Mouse (Mus musculus): ENCODE results near the gene Krtap2-4. TPM values are rescaled to one million over a fixed set of nuclear protein-coding genes. Genes with fewer than 3 reads are reported as not detected.
"Not testable (repeated sequence)": the region's sequence is repeated elsewhere in the genome, so short reads cannot be mapped to it uniquely, and the experiment has no call there.

The Krtap2-4 gene
- polyA plus RNA-seq, 1 experiment from 2014 or later = not detected

DNA sequence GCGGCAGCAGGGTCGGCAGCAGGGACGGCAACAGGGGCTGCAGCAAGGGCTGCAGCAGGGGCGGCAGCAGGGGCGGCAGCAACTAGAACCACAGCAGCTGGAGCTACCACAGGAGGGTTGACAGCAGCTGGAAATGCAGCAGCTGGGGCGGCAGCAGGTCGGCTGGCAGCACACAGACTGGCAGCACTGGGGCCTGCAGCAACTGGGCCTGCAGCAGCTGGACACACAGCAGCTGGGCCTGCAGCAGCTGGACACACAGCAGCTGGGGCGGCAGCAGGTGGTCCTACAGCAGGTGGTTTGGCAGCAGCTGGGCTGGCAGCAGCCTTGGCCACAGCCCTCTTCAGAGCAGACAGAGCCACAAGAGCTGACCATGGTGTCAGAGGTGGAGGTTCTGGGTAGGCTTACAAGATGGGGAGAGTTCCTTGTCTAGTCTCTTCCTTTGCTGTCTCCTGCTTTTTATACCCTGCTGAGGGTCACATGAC lies 20.0 kb upstream of the Krtap2-4 start, which contains the start of gene Krtap4-2:
TSS of gene Krtap4-2 (minus strand) at position 432 of the 482 bp plus-strand sequence.
- H3K27me3 ChIP-seq = peaks cover 7% of the 10 kb centered on the region; the same call in 1 of the 2 replicates
- no peak within 1 kb of the TSS for H3K4me2 ChIP-seq
- ATAC-seq (ENCODE audit: insufficient number of reproducible peaks, insufficient read depth, low FRiP score, low TSS enrichment, low read depth) = no peak
- H3K9ac ChIP-seq (replicated peaks) = no peak within 1 kb of the TSS
- H3K27ac ChIP-seq = no peak within 1 kb of the TSS
- H3K4me3 ChIP-seq (replicated peaks) = no peak within 1 kb of the TSS
- H3K9me3 ChIP-seq = no peaks in the 10 kb centered on the region
- H3K4me1 ChIP-seq (replicated peaks) = no peaks in the 10 kb centered on the region
- 39% methylated on average over 8 of the region's 8 CpGs for WGBS
- no peaks in the 10 kb centered on the region for H3K36me3 ChIP-seq

DNA sequence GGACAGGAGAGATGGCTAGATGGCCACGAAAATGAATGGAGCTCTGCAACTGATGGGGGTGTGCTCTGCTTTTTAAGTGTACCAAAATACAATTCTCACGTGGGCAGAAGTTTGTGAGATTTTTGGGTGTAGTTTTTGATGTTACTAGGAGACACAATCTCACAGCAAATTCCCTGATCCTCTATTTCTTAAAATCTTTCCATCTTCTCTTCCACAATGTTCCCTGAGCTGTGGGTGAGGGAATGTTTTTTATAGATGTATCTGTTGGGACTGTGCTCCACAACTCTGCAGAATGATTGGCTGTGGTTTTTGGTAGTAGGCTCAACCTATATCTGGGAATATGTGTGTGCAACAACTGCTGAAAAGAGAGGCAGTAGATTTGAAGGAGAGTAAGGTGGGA lies 18.6 kb upstream of the Krtap2-4 start:
- Histone ChIP-seq H3K27me3 (peaks cover 7% of the 10 kb centered on the region; the same call in 1 of the 2 replicates), H3K9me3 (no peaks in the 10 kb centered on the region), H3K4me1 (replicated peaks) (no peaks in the 10 kb centered on the region), H3K36me3 (no peaks in the 10 kb centered on the region), H3K4me3 (replicated peaks) (no peak overlapping the region), H3K4me2 (no peak overlapping the region), H3K27ac (no peak overlapping the region), H3K9ac (replicated peaks) (no peak overlapping the region)
- 63% methylated on average over 2 of the region's 2 CpGs for WGBS
- ATAC-seq (ENCODE audit: insufficient number of reproducible peaks, insufficient read depth, low FRiP score, low TSS enrichment, low read depth) = no peak

DNA sequence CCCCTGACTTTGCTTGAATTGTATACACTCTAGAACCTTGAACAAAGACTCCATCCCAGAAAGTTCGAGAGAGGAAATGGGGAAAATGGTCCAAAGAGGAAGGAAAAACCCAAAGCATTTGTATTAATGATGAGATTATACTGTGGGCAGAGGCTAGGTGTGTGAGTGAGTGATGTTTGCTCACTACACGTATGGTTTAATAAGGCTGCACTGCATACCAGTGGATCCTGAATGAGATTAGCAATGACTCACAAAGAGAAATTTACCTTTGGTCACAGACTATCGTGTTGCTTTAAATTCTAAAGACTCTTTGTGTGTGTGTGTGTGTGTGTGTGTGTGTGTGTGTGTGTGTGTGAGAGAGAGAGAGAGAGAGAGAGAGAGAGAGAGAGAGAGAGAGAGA lies 16.2 kb upstream of the Krtap2-4 start:
- Histone ChIP-seq H3K4me3 (replicated peaks) (no peak overlapping the region), H3K9ac (replicated peaks) (no peak overlapping the region), H3K27ac (no peak overlapping the region), H3K27me3 (0 out of 2 replicates have a peak, but pooled peaks cover 7% of the 10 kb centered on the region), H3K9me3 (no peaks in the 10 kb centered on the region), H3K36me3 (no peaks in the 10 kb centered on the region), H3K4me1 (replicated peaks) (no peaks in the 10 kb centered on the region), H3K4me2 (no peak overlapping the region)
- no peak for ATAC-seq (ENCODE audit: insufficient number of reproducible peaks, insufficient read depth, low FRiP score, low TSS enrichment, low read depth)
- 75% methylated on average over 3 of the region's 3 CpGs for WGBS

DNA sequence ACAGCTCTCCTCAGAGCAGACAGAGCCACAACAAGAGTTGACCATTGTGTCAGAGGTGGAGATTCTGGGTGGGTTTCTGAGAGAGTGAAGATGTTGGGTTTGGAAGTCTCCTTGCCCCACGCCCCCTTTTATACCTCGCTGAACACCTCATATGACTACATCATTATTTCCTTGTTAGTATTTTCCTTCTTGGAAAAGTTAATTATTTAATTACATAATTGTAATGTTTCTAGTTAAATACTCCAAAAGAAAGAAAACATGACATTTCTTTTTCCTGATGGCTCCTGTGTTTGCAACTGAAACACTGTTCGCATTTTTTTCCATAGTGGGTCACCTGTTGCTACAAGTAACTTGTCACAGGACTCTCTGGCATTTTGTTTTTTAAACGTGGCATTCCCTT lies 13.5 kb upstream of the Krtap2-4 start, which contains the start of gene Krtap4-1:
TSS of gene Krtap4-1 (minus strand) at position 101 of the 400 bp plus-strand sequence.
- WGBS = 82% methylated on average over 4 of the region's 4 CpGs
- no peaks in the 10 kb centered on the region for H3K4me1 ChIP-seq (replicated peaks)
- ATAC-seq (ENCODE audit: insufficient number of reproducible peaks, insufficient read depth, low FRiP score, low TSS enrichment, low read depth) = no peak
- H3K36me3 ChIP-seq = no peaks in the 10 kb centered on the region
- H3K4me2 ChIP-seq = no peak within 1 kb of the TSS
- no peak within 1 kb of the TSS for H3K27ac ChIP-seq
- no peak within 1 kb of the TSS for H3K4me3 ChIP-seq (replicated peaks)
- no peak within 1 kb of the TSS for H3K9ac ChIP-seq (replicated peaks)
- no peaks in the 10 kb centered on the region for H3K27me3 ChIP-seq
- H3K9me3 ChIP-seq = no peaks in the 10 kb centered on the region

DNA sequence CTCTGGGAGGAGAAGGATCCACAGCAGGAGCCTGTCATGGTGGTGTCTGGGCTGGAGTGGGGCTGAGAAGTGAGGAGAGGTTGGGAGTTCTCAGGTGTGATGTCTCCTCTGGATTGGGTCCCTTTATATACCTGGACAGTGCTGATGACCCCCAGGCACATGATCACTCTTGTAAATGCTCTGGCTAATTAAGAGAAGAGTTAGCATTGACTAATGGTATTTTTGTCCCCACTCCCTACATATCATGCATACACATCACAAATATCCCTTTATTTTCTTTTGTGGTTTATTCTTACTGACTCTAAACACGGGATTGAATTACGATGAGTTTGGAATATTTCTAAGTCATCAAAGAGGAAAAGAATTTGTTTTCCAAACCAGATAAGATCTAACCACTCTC lies 5.7 kb upstream of the Krtap2-4 start, which contains the start of gene Gm11562:
TSS of gene Gm11562 (minus strand) at position 101 of the 400 bp plus-strand sequence.
- no peak within 1 kb of the TSS for H3K4me2 ChIP-seq
- no peak within 1 kb of the TSS for H3K27ac ChIP-seq
- no peaks in the 10 kb centered on the region for H3K27me3 ChIP-seq
- no peak within 1 kb of the TSS for H3K9ac ChIP-seq (replicated peaks)
- H3K9me3 ChIP-seq = no peaks in the 10 kb centered on the region
- no peaks in the 10 kb centered on the region for H3K36me3 ChIP-seq
- WGBS = 87% methylated on average over 2 of the region's 2 CpGs
- no peaks in the 10 kb centered on the region for H3K4me1 ChIP-seq (replicated peaks)
- H3K4me3 ChIP-seq (replicated peaks) = no peak within 1 kb of the TSS
- ATAC-seq (ENCODE audit: insufficient number of reproducible peaks, insufficient read depth, low FRiP score, low TSS enrichment, low read depth) = no peak

DNA sequence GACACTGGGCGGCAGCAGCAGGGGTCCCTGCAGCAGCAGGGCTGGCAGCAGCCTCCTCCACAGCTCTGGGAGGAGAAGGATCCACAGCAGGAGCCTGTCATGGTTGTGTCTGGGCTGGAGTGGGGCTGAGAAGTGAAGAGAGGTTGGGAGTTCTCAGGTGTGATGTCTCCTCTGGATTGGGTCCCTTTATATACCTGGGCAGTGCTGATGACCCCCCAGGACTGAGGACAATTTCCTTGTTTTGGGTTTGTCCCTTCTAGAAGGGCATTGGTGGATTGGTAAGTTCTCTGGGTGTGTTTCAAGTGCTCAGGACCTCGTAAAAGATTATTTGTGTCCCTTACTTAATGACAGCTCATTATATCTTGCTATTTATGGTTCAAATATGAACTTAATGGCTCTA lies 4.6 kb downstream of the Krtap2-4 start, which contains the start of gene Gm11937:
TSS of gene Gm11937 (minus strand) at position 101 of the 400 bp plus-strand sequence.
- H3K4me2 ChIP-seq; ATAC-seq (ENCODE audit: insufficient number of reproducible peaks, insufficient read depth, low FRiP score, low TSS enrichment, low read depth); H3K9ac ChIP-seq (replicated peaks); H3K9me3 ChIP-seq; H3K27me3 ChIP-seq; H3K27ac ChIP-seq; H3K4me1 ChIP-seq (replicated peaks); H3K4me3 ChIP-seq (replicated peaks); H3K36me3 ChIP-seq: not testable (repeated sequence)
- 47% methylated on average over 1 of the region's 2 CpGs for WGBS

DNA sequence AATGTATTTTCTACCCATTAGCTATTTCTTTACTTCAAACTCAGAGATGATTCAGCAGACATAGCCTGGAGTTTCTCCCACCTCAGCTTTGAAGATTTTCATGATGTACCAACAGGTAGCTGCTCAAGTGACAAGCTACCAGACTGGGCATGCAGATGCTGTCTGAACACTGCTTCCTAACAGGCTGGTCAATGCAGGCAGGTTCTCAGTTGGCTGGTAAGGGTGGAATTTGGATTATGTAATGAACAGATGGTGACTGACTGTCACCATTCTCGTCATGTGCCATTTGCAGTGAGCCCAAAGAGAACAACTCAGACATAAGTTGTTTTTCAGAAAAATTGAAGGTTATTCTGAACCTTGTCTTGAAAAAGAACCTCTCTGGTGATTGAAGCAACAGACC lies 5.5 kb downstream of the Krtap2-4 start:
- H3K27ac ChIP-seq = no peak overlapping the region

DNA sequence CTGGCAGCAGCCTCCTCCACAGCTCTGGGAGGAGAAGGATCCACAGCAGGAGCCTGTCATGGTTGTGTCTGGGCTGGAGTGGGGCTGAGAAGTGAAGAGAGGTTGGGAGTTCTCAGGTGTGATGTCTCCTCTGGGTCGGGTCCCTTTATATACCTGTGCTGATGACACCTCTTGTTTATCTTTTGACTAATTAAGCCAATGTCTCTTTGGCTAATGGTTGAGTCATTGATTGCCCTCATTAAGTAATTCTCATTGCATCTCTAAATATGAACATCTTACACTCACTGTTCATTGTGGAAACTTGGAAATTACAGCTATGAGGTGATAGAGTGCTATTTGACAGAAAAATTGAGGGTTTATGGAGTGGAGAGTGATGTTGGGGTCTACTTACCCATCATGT lies 11.4 kb downstream of the Krtap2-4 start, which contains the start of gene Gm11938:
TSS of gene Gm11938 (minus strand) at position 101 of the 400 bp plus-strand sequence.
- not testable (repeated sequence) for H3K4me3 ChIP-seq (replicated peaks); H3K4me1 ChIP-seq (replicated peaks); H3K27me3 ChIP-seq; H3K9ac ChIP-seq (replicated peaks); H3K4me2 ChIP-seq; H3K27ac ChIP-seq; H3K36me3 ChIP-seq; ATAC-seq (ENCODE audit: insufficient number of reproducible peaks, insufficient read depth, low FRiP score, low TSS enrichment, low read depth); H3K9me3 ChIP-seq
- WGBS = 46% methylated on average over 1 of the region's 1 CpGs

More for the DNA sequence above, 5.5 kb downstream of the Krtap2-4 start:
- H3K4me3 ChIP-seq (replicated peaks) = no peak overlapping the region
- H3K4me2 ChIP-seq = no peak overlapping the region
- H3K4me1 ChIP-seq (replicated peaks) = no peaks in the 10 kb centered on the region
- H3K9me3 ChIP-seq = no peaks in the 10 kb centered on the region
- H3K27me3 ChIP-seq = no peaks in the 10 kb centered on the region
- H3K9ac ChIP-seq (replicated peaks) = no peak overlapping the region
- WGBS = 73% methylated on average over 1 of the region's 1 CpGs
- no peak for ATAC-seq (ENCODE audit: insufficient number of reproducible peaks, insufficient read depth, low FRiP score, low TSS enrichment, low read depth)
- no peaks in the 10 kb centered on the region for H3K36me3 ChIP-seq

DNA sequence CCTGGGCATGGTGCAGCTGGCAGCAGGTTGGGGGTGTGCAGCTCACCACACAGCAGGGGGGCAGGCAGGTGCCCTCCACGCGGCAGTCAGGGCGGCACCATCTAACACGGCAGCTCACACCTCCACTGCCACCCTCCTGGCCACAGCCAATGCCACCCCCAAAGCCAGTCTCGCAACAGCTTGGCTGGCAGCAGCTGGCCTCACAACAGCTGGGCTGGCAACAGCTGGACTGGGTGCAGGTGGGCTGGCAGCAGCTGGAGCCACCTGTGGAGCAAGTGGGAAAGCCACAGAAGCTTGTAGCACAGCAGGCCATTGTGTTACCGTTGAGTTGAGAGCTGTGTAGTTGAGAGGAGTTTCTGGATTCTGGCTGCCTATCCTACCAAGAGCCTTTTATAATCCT lies 16.9 kb downstream of the Krtap2-4 start, which contains the start of gene Krtap9-3:
TSS of gene Krtap9-3 (minus strand) at position 364 of the 400 bp plus-strand sequence.
- not testable (repeated sequence) for ATAC-seq (ENCODE audit: insufficient number of reproducible peaks, insufficient read depth, low FRiP score, low TSS enrichment, low read depth); H3K36me3 ChIP-seq; H3K9me3 ChIP-seq; H3K27me3 ChIP-seq; H3K4me3 ChIP-seq (replicated peaks); H3K4me2 ChIP-seq; H3K9ac ChIP-seq (replicated peaks); H3K4me1 ChIP-seq (replicated peaks); H3K27ac ChIP-seq
- 84% methylated on average over 6 of the region's 6 CpGs for WGBS

DNA sequence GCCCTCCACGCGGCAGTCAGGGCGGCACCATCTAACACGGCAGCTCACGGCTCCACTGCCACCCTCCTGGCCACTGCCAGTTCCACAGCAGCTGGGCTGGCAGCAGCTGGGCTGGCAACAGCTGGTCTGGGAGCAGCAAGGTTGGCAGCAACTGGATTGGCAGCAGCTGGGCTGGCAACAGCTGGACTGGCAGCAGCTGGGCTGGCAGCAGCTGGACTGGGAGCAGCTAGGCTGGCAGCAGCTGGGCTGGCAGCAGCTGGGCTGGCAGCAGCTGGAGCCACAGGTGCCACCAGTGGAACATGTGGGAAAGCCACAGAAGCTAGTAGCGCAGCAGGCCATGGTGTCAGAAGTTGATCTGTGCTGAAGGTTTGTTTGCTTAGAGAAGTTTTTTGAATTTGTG lies 23.7 kb downstream of the Krtap2-4 start, which contains the start of gene Krtap1-3:
TSS of gene Krtap1-3 (minus strand) at position 359 of the 400 bp plus-strand sequence.
- Histone ChIP-seq H3K4me1 (replicated peaks) (no peaks in the 10 kb centered on the region), H3K9me3 (no peaks in the 10 kb centered on the region), H3K4me2 (no peak within 1 kb of the TSS), H3K9ac (replicated peaks) (no peak within 1 kb of the TSS), H3K27me3 (no peaks in the 10 kb centered on the region), H3K27ac (no peak within 1 kb of the TSS), H3K4me3 (replicated peaks) (no peak within 1 kb of the TSS), H3K36me3 (no peaks in the 10 kb centered on the region)
- no peak for ATAC-seq (ENCODE audit: insufficient number of reproducible peaks, insufficient read depth, low FRiP score, low TSS enrichment, low read depth)
- WGBS = 75% methylated on average over 6 of the region's 6 CpGs

DNA sequence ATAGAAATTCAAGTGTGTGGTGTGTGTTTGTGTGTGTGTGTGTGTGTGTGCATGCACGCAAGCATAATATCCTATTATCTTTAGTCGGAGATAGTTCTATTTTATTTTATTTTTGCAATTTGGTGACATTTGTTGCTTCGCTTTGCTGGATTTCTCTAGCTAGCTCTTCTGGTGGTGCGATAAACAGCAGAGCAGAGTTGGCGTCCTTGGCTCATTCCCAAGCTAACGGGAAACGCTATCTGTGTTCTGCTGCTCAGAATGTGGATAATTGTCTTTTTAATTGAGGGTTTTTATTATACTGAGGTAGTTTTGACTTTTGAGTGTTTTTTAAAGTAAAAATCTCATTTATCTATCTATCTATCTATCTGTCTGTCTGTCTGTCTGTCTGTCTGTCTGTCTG lies 29.6 kb downstream of the Krtap2-4 start:
- Histone ChIP-seq H3K4me3 (replicated peaks) (no peak overlapping the region), H3K9me3 (no peaks in the 10 kb centered on the region), H3K9ac (replicated peaks) (no peak overlapping the region), H3K27me3 (no peaks in the 10 kb centered on the region), H3K4me1 (replicated peaks) (no peaks in the 10 kb centered on the region), H3K4me2 (no peak overlapping the region), H3K36me3 (no peaks in the 10 kb centered on the region), H3K27ac (no peak overlapping the region)
- ATAC-seq (ENCODE audit: insufficient number of reproducible peaks, insufficient read depth, low FRiP score, low TSS enrichment, low read depth) = no peak
- WGBS = 88% methylated on average over 7 of the region's 7 CpGs

DNA sequence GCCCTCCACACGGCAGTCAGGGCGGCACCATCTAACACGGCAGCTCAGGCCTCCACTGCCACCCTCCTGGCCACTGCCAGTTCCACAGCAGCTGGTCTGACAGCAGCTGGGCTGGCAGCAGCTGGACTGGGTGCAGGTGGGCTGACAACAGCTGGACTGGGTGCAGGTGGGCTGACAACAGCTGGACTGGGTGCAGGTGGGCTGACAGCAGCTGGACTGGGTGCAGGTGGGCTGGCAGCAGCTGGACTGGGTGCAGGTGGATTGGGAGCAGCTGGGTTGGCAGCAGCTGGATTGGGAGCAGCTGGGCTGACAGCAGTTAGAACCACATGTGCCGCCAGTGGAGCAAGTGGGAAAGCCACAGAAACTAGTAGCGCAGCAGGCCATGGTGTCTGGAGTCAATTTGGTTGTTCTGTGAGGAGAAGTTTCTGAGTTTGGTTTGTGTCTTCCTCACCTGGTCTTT lies 31.4 kb downstream of the Krtap2-4 start, which contains the start of gene Krtap1-4:
TSS of gene Krtap1-4 (minus strand) at position 410 of the 460 bp plus-strand sequence.
- 67% methylated on average over 5 of the region's 5 CpGs for WGBS
- Histone ChIP-seq H3K4me3 (replicated peaks) (no peak within 1 kb of the TSS), H3K36me3 (no peaks in the 10 kb centered on the region), H3K27me3 (no peaks in the 10 kb centered on the region), H3K9ac (replicated peaks) (no peak within 1 kb of the TSS), H3K9me3 (no peaks in the 10 kb centered on the region), H3K27ac (no peak within 1 kb of the TSS), H3K4me2 (no peak within 1 kb of the TSS), H3K4me1 (replicated peaks) (no peaks in the 10 kb centered on the region)
- ATAC-seq (ENCODE audit: insufficient number of reproducible peaks, insufficient read depth, low FRiP score, low TSS enrichment, low read depth) = no peak

All from limb, embryonic 12.5 days (tissue).